ENCODE assay signal across 24 mouse cellular contexts in genomic region chr9:123814326-123814725, GRCm38 (mm10). TPM values are rescaled to one million over a fixed set of nuclear protein-coding genes. Genes with fewer than 3 reads are reported as not detected.
DNase-seq lines count a peak whose midpoint lies in the region; ATAC-seq lines count a peak whose summit lies in the region.
"Had no signal": no experiment of that assay in that cellular context is flagged by ENCODE, and none has a peak within 500 bp of the region (broad histone marks: within the 10 kb centered on the region; RNA-seq: fewer than 3 reads in every experiment).

No protein-coding gene starts in this region.

- 63% methylated on average over 2 of the region's 2 CpGs for WGBS in heart, embryonic 10.5 days
- 59% methylated on average over 2 of the region's 2 CpGs for WGBS in heart, embryonic 12.5 days

- peak; percentile 13 for DNase-seq in lung, postnatal 25 days (ENCODE audit: low spot score)
- no peak for DNase-seq in lung, adult 18-20 months
- DNase-seq in natural killer cell, adult 2 months (ENCODE audit: low spot score in 2 of 2) = peak; percentile 48 to 54
- no peak for DNase-seq in heart, embryonic 10.5 days (ENCODE audit: low spot score)
- DNase-seq: adrenal gland, adult 8-10 months; forebrain, postnatal 0 days; kidney, adult 8-10 months; lung, adult 2 months; thymus, adult 2 months had no signal

- H3K36me3 ChIP-seq in heart, embryonic 10.5 days = peaks cover 70% of the 10 kb centered on the region
- H3K36me3 ChIP-seq in heart, embryonic 12.5 days = peaks cover 77% of the 10 kb centered on the region

- ATAC-seq in CD4-positive, CD25-positive, alpha-beta regulatory T cell, adult 4 months = peak; percentile 79
- ATAC-seq in common myeloid progenitor, adult 5-6 weeks (replicated peaks; ENCODE audit: low read depth, poor library complexity, severe bottlenecking) = peak; percentile 22; the same call in 1 of the 2 replicates
- no peak for ATAC-seq in heart, embryonic 12.5 days (ENCODE audit: insufficient number of reproducible peaks, low FRiP score)
- ATAC-seq: forebrain, postnatal 0 days had no signal

- no peaks in the 10 kb centered on the region for H3K4me1 ChIP-seq in heart, embryonic 10.5 days
- peaks cover 9% of the 10 kb centered on the region for H3K4me1 ChIP-seq in heart, embryonic 12.5 days (replicated peaks)
- H3K4me1 ChIP-seq: forebrain, embryonic 10.5 days; limb, embryonic 15.5 days; midbrain, embryonic 10.5 days; neural tube, embryonic 12.5 days had no signal

- no peak overlapping the region for H3K4me3 ChIP-seq in heart, embryonic 10.5 days
- H3K4me3 ChIP-seq in heart, embryonic 12.5 days = no peak overlapping the region
- H3K4me3 ChIP-seq: forebrain, embryonic 10.5 days; heart, embryonic 15.5 days; limb, embryonic 15.5 days; midbrain, embryonic 10.5 days; neural tube, embryonic 12.5 days had no signal

- H3K9me3 ChIP-seq in heart, embryonic 10.5 days = no peaks in the 10 kb centered on the region
- no peaks in the 10 kb centered on the region for H3K9me3 ChIP-seq in heart, embryonic 12.5 days (replicated peaks)
- H3K9me3 ChIP-seq: forebrain, embryonic 10.5 days; G1E; heart, embryonic 15.5 days; limb, embryonic 15.5 days; midbrain, embryonic 10.5 days; neural tube, embryonic 12.5 days had no signal

- H3K4me2 ChIP-seq in heart, embryonic 12.5 days = no peak overlapping the region
- H3K4me2 ChIP-seq: heart, embryonic 15.5 days; limb, embryonic 15.5 days; neural tube, embryonic 12.5 days had no signal

- no peaks in the 10 kb centered on the region for H3K27me3 ChIP-seq in heart, embryonic 10.5 days (ENCODE audit: insufficient read depth, poor library complexity, severe bottlenecking)
- H3K27me3 ChIP-seq in heart, embryonic 12.5 days (replicated peaks) = no peaks in the 10 kb centered on the region
- H3K27me3 ChIP-seq: heart, embryonic 15.5 days; limb, embryonic 15.5 days; neural tube, embryonic 12.5 days had no signal

- H3K27ac ChIP-seq in heart, embryonic 10.5 days = no peak overlapping the region
- no peak overlapping the region for H3K27ac ChIP-seq in heart, embryonic 12.5 days (ENCODE audit: poor library complexity, severe bottlenecking)
- H3K27ac ChIP-seq: forebrain, embryonic 10.5 days; heart, embryonic 15.5 days; limb, embryonic 15.5 days; midbrain, embryonic 10.5 days; neural tube, embryonic 12.5 days had no signal

- H3K9ac ChIP-seq in heart, embryonic 12.5 days = no peak overlapping the region
- H3K9ac ChIP-seq: forebrain, postnatal 0 days; heart, embryonic 15.5 days; limb, embryonic 15.5 days; neural tube, embryonic 12.5 days had no signal

RNA-seq across cellular contexts. Expression of gene Cxcr6, which starts 8.1 kb away (rescaled TPM):
- 10 to 100 TPM; 25.3 to 37.5 TPM for polyA plus RNA-seq in CD4-positive, CD25-positive, alpha-beta regulatory T cell, adult 4 months (2017; shearing (Covaris generic))
- total RNA-seq in common myeloid progenitor, adult 5-6 weeks (2017) = 0.32 TPM in 1 of 2 replicates, not detected in the other
- 0.09 and 0.26 TPM in 2 replicates for polyA plus RNA-seq in heart, embryonic 10.5 days (2016; fragmentation: Nextera tagmentation; extraction: Ambion mirVana)
- polyA plus RNA-seq in heart, embryonic 12.5 days (2016; fragmentation: Nextera tagmentation; extraction: Ambion mirVana) = 0.37 and 0.48 TPM in 2 replicates
- total RNA-seq: forebrain, postnatal 0 days; granulocyte monocyte progenitor cell, adult 5-6 weeks; layer of hippocampus, adult 8-10 months; left cerebral cortex, postnatal 36 days had no signal
- polyA plus RNA-seq: brain, embryonic 14.5 days; forebrain, postnatal 0 days; G1E; neural tube, embryonic 12.5 days had no signal

RNA-seq across cellular contexts. Expression of gene Fyco1, which starts 37.4 kb away (rescaled TPM):
- polyA plus RNA-seq in CD4-positive, CD25-positive, alpha-beta regulatory T cell, adult 4 months (2017; shearing (Covaris generic)) = 10 to 100 TPM; 34.5 to 69.7 TPM
- total RNA-seq in common myeloid progenitor, adult 5-6 weeks (2017) = 13.6 and 17.0 TPM in 2 replicates
- polyA plus RNA-seq in heart, embryonic 10.5 days (2016; fragmentation: Nextera tagmentation; extraction: Ambion mirVana) = 20.5 and 31.8 TPM in 2 replicates
- polyA plus RNA-seq in heart, embryonic 12.5 days (2016; fragmentation: Nextera tagmentation; extraction: Ambion mirVana) = 30.3 and 31.0 TPM in 2 replicates

RNA-seq across cellular contexts. Expression of gene Xcr1, which starts 47.5 kb away (rescaled TPM):
- polyA plus RNA-seq in CD4-positive, CD25-positive, alpha-beta regulatory T cell, adult 4 months (2017; shearing (Covaris generic)) = under 1 TPM; 0.12 to 0.61 TPM
- total RNA-seq in common myeloid progenitor, adult 5-6 weeks (2017) = not detected in 2 replicates
- polyA plus RNA-seq in heart, embryonic 10.5 days (2016; fragmentation: Nextera tagmentation; extraction: Ambion mirVana) = 0.06 TPM in 1 of 2 replicates, not detected in the other
- polyA plus RNA-seq in heart, embryonic 12.5 days (2016; fragmentation: Nextera tagmentation; extraction: Ambion mirVana) = not detected in 2 replicates
- total RNA-seq: forebrain, postnatal 0 days; gastrocnemius, adult 18-20 months; granulocyte monocyte progenitor cell, adult 5-6 weeks; layer of hippocampus, adult 8-10 months; left cerebral cortex, postnatal 36 days had no signal
- polyA plus RNA-seq: brain, embryonic 14.5 days; G1E; heart, embryonic 15.5 days; neural tube, embryonic 12.5 days; stomach, embryonic 16.5 days had no signal

Comparison
In these comparisons a context has a peak if more than half of its experiments do, and no peak if none do; other contexts are left out.
1. DNase-seq: peak in lung, postnatal 25 days (single experiment) and natural killer cell, adult 2 months (2 of 2); none in lung, adult 18-20 months (0 of 2) and heart, embryonic 10.5 days (single experiment).
2. RNA of gene Cxcr6, which starts 8.1 kb away (polyA plus RNA-seq): 25.3 to 37.5 TPM in CD4-positive, CD25-positive, alpha-beta regulatory T cell, adult 4 months; 0.37 to 0.48 TPM in heart, embryonic 12.5 days and 0.09 to 0.26 TPM in heart, embryonic 10.5 days; every median in the first group is over 10 times any median in the second.